Mouse (Mus musculus) heart, embryonic 13.5 days (tissue): Measurements from ENCODE around the gene Themis3. TPM values are rescaled to one million over a fixed set of nuclear protein-coding genes. Genes with fewer than 3 reads are reported as not detected.

Experiments
- ATAC-seq: fragments of 200-750 bp; cut with Nextera tagmentation; 2 replicates; pipeline ENCODE4 v1.8.0; 2017; ENCODE audit warnings: moderate TSS enrichment; ENCODE audit not compliant: insufficient number of reproducible peaks, low FRiP score, low TSS enrichment; ENCODE audit errors: extremely low read depth
- H3K27ac ChIP-seq: fragments of 300-500 bp; sonication (generic); replicated peaks from 2 replicates; pipeline ENCODE4 v1.5.1; 2015; ENCODE audit warnings: moderate library complexity, mild to moderate bottlenecking, inconsistent platforms
- H3K27me3 ChIP-seq: fragments of 300-500 bp; sonication (generic); replicated peaks from 2 replicates; pipeline ENCODE4 v1.6.1; 2015; ENCODE audit warnings: mild to moderate bottlenecking, inconsistent platforms
- H3K36me3 ChIP-seq: fragments of 300-500 bp; sonication (generic); 2 replicates; pipeline ENCODE4 v1.6.1; 2015; ENCODE audit warnings: mild to moderate bottlenecking, inconsistent platforms
- H3K4me1 ChIP-seq: fragments of 300-500 bp; sonication (generic); 2 replicates; pipeline ENCODE4 v1.6.1; 2015; ENCODE audit warnings: inconsistent platforms
- H3K4me2 ChIP-seq: fragments of 300-500 bp; sonication (generic); 2 replicates; pipeline ENCODE4 v1.6.1; 2015; ENCODE audit warnings: inconsistent platforms, mild to moderate bottlenecking, moderate library complexity
- H3K4me3 ChIP-seq: fragments of 300-500 bp; sonication (generic); 2 replicates; pipeline ENCODE4 v1.5.1; 2015; ENCODE audit warnings: moderate library complexity, mild to moderate bottlenecking, inconsistent platforms
- H3K9ac ChIP-seq: fragments of 300-500 bp; sonication (generic); 2 replicates; pipeline ENCODE4 v1.6.1; 2015; ENCODE audit warnings: inconsistent platforms, mild to moderate bottlenecking, moderate library complexity
- H3K9me3 ChIP-seq: fragments of 300-500 bp; sonication (generic); 2 replicates; pipeline ENCODE4 v1.6.1; 2016; ENCODE audit warnings: inconsistent platforms
- WGBS: fragments of 180-500 bp; shearing (Covaris S2); methylation state at CpG from one replicate; pipeline ENCODE4 v1.1.7; 2015; ENCODE audit warnings: mixed read lengths; 5-methylcytosine and 5-hydroxymethylcytosine counted together
- polyA plus RNA-seq: library from polyadenylated mRNA; unstranded; fragments of >200 nt; fragmentation: Nextera tagmentation; extraction: Ambion mirVana; gene quantifications from 2 replicates; pipeline ENCODE4 v1.2.1, GENCODE M21; 2015

The Themis3 gene
- polyA plus RNA-seq, 1 experiment from 2014 or later, result not detected

GRCm38 (mm10) chr17:66586741-66587140 is 7.7 kb downstream of the Themis3 start:
- Histone ChIP-seq H3K36me3 (no peaks in the 10 kb centered on the region), H3K4me1 (no peaks in the 10 kb centered on the region), H3K4me2 (no peak overlapping the region), H3K9me3 (peaks cover 5% of the 10 kb centered on the region; the same call in 1 of the 2 replicates), H3K27me3 (no peaks in the 10 kb centered on the region), H3K9ac (no peak overlapping the region), H3K27ac (no peak overlapping the region), H3K4me3 (no peak overlapping the region)
- 87% methylated on average over 10 of the region's 10 CpGs for WGBS
- ATAC-seq, result no peak

GRCm38 (mm10) chr17:66586078-66586477 is 8.3 kb downstream of the Themis3 start:
- Histone ChIP-seq H3K4me1 (no peaks in the 10 kb centered on the region), H3K27ac (no peak overlapping the region), H3K4me3 (no peak overlapping the region), H3K36me3 (no peaks in the 10 kb centered on the region), H3K9me3 (peaks cover 5% of the 10 kb centered on the region; the same call in 1 of the 2 replicates), H3K4me2 (no peak overlapping the region), H3K9ac (no peak overlapping the region), H3K27me3 (no peaks in the 10 kb centered on the region)
- 69% methylated on average over 13 of the region's 13 CpGs for WGBS
- ATAC-seq, result no peak

GRCm38 (mm10) chr17:66580990-66581389 is 13.4 kb downstream of the Themis3 start:
- H3K27ac ChIP-seq, result no peak overlapping the region
- no peak overlapping the region for H3K4me2 ChIP-seq
- H3K27me3 ChIP-seq, result peaks cover 8% of the 10 kb centered on the region
- no peak for ATAC-seq
- H3K9ac ChIP-seq, result no peak overlapping the region
- 55% methylated on average over 5 of the region's 5 CpGs for WGBS
- H3K4me3 ChIP-seq, result no peak overlapping the region
- peaks cover 5% of the 10 kb centered on the region; the same call in 1 of the 2 replicates for H3K9me3 ChIP-seq
- no peaks in the 10 kb centered on the region for H3K4me1 ChIP-seq
- H3K36me3 ChIP-seq, result no peaks in the 10 kb centered on the region

DNA sequence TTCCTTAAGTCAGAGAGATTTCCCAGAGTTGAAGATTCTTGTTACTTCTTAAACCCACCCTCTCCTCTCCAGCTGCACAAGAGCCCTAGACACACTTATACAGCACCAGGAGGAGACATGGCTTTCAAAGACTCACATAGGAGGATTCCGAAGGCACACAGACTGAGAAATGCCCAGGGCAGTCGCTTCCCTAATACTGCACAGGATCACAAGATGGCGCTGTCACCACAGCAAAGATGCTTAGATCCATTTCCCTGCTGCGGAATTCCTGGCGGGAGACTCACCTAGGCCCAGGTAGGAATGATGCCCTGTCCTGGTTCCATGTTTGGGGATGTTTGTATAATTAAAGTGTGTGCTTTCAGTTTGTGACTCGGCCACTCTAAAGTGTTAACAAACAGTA is 16.4 kb downstream of the Themis3 start:
- Histone ChIP-seq H3K36me3 (no peaks in the 10 kb centered on the region), H3K27me3 (peaks cover 8% of the 10 kb centered on the region), H3K27ac (no peak overlapping the region), H3K4me1 (no peaks in the 10 kb centered on the region), H3K9ac (no peak overlapping the region), H3K4me2 (no peak overlapping the region), H3K9me3 (peaks cover 5% of the 10 kb centered on the region; the same call in 1 of the 2 replicates), H3K4me3 (no peak overlapping the region)
- WGBS, result 19% methylated on average over 6 of the region's 6 CpGs
- no peak for ATAC-seq

GRCm38 (mm10) chr17:66577507-66577906 is 16.9 kb downstream of the Themis3 start:
- Histone ChIP-seq H3K27ac (no peak overlapping the region), H3K36me3 (no peaks in the 10 kb centered on the region), H3K4me2 (no peak overlapping the region), H3K4me1 (no peaks in the 10 kb centered on the region), H3K9me3 (peaks cover 4% of the 10 kb centered on the region; the same call in 1 of the 2 replicates), H3K9ac (no peak overlapping the region), H3K27me3 (peaks cover 8% of the 10 kb centered on the region), H3K4me3 (no peak overlapping the region)
- ATAC-seq, result no peak
- 64% methylated on average over 6 of the region's 6 CpGs for WGBS

GRCm38 (mm10) chr17:66572677-66573060 is 21.8 kb downstream of the Themis3 start:
- WGBS, result 77% methylated on average over 4 of the region's 4 CpGs
- no peak for ATAC-seq
- Histone ChIP-seq H3K4me1 (no peaks in the 10 kb centered on the region), H3K27ac (no peak overlapping the region), H3K36me3 (no peaks in the 10 kb centered on the region), H3K9ac (no peak overlapping the region), H3K4me3 (no peak overlapping the region), H3K4me2 (no peak overlapping the region), H3K9me3 (no peaks in the 10 kb centered on the region), H3K27me3 (peaks cover 5% of the 10 kb centered on the region; the same call in 1 of the 2 replicates)

- no peak overlapping the region for H3K4me3 ChIP-seq
- H3K27ac ChIP-seq, result no peak overlapping the region
- H3K9ac ChIP-seq, result no peak overlapping the region
- no peaks in the 10 kb centered on the region for H3K9me3 ChIP-seq
- no peaks in the 10 kb centered on the region for H3K27me3 ChIP-seq
- no peak overlapping the region for H3K4me2 ChIP-seq
- H3K36me3 ChIP-seq, result no peaks in the 10 kb centered on the region
- no peaks in the 10 kb centered on the region for H3K4me1 ChIP-seq
- no peak for ATAC-seq
- WGBS, result 65% methylated on average over 11 of the region's 11 CpGs
These were observed 22.4 kb downstream of the Themis3 start for GRCm38 (mm10) chr17:66571860-66572676.

GRCm38 (mm10) chr17:66564213-66564612 is 30.2 kb downstream of the Themis3 start:
- H3K9ac ChIP-seq, result no peak overlapping the region
- no peaks in the 10 kb centered on the region for H3K27me3 ChIP-seq
- no peaks in the 10 kb centered on the region; the same call in 1 of the 2 replicates for H3K9me3 ChIP-seq
- ATAC-seq, result no peak
- H3K27ac ChIP-seq, result 0 out of 2 replicates have a peak overlapping the region, but pooled peaks have one; percentile 32
- 53% methylated on average over 7 of the region's 7 CpGs for WGBS
- H3K36me3 ChIP-seq, result no peaks in the 10 kb centered on the region
- H3K4me3 ChIP-seq, result no peak overlapping the region
- no peak overlapping the region for H3K4me2 ChIP-seq
- H3K4me1 ChIP-seq, result 0 out of 2 replicates have a peak, but pooled peaks cover 4% of the 10 kb centered on the region

DNA sequence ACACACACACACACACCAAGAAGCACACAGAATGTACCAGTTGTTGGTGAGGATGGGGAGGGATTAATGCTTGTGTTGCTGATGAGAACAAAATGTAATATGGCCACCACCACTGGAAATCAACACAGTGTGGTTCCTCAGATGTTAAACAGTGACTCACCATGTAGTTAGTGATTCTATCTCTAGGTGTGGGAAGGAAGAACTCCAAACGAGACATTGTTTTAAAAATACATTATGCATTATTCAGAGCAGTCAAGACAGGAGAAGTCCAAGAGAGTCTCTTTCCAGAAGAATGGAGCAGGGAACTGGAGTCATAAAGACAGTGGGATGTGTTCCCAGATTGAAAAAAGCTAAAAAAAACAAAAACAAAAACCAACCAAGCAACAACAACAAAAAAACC is 30.9 kb downstream of the Themis3 start:
- 56% methylated on average over 1 of the region's 1 CpGs for WGBS

GRCm38 (mm10) chr17:66561380-66561779 is 33.0 kb downstream of the Themis3 start:
- Histone ChIP-seq H3K4me1 (0 out of 2 replicates have a peak, but pooled peaks cover 4% of the 10 kb centered on the region), H3K27me3 (no peaks in the 10 kb centered on the region), H3K9ac (no peak overlapping the region), H3K9me3 (no peaks in the 10 kb centered on the region; the same call in 1 of the 2 replicates), H3K4me2 (no peak overlapping the region), H3K4me3 (no peak overlapping the region), H3K27ac (no peak overlapping the region), H3K36me3 (no peaks in the 10 kb centered on the region)
- 61% methylated on average over 2 of the region's 2 CpGs for WGBS
- no peak for ATAC-seq

More for the DNA sequence above, 30.9 kb downstream of the Themis3 start:
- Histone ChIP-seq H3K9ac (no peak overlapping the region), H3K4me1 (0 out of 2 replicates have a peak, but pooled peaks cover 4% of the 10 kb centered on the region), H3K36me3 (no peaks in the 10 kb centered on the region), H3K4me2 (no peak overlapping the region), H3K27me3 (no peaks in the 10 kb centered on the region), H3K9me3 (no peaks in the 10 kb centered on the region; the same call in 1 of the 2 replicates), H3K27ac (no peak overlapping the region), H3K4me3 (no peak overlapping the region)
- ATAC-seq, result no peak

DNA sequence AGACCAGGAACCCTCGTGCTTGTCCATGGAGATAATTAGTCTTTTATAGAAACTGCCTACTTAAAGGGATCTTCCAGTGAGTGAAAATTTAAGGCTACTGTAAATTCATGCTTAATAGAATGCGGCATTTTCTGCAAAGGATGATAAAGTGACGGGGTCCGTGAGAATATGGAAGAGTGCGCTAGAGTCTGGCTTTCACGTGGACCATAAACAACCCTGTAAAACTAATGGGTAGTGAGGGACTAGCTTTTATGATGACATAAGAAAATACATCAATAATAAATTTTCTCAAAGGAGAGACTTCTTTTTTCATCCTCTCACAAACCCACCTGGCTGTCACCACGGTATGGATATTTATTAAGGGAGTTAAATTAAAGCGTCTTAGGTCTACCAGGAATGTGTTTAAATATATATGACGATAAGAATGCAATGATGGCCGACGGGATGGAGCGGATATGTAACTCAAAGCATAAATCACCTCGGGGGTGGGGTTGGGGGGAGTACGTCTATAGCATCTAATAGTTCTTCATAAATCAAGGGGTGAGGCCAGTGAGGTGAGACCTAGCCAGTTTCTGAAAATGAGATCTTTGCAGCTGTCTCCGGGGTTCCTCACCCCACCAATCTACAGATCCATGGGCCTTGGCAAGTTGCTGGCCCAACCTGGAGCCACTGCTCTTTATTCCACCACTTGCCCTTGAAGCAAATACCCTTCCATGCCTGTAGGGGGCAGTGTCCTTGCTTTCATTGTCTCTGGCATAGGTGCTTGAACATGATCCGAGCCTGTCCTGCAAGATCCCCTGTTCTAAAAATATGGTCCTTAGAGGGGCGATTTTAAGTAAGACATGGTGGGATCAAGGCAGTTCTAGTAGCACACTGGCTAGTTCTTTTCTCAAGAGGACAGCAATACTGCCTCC is 35.8 kb downstream of the Themis3 start:
- no peak overlapping the region for H3K27ac ChIP-seq
- 80% methylated on average over 17 of the region's 17 CpGs for WGBS
- H3K4me2 ChIP-seq, result no peak overlapping the region
- no peak for ATAC-seq
- H3K9ac ChIP-seq, result no peak overlapping the region
- no peaks in the 10 kb centered on the region for H3K4me1 ChIP-seq
- no peak overlapping the region for H3K4me3 ChIP-seq
- no peaks in the 10 kb centered on the region for H3K36me3 ChIP-seq
- no peaks in the 10 kb centered on the region for H3K27me3 ChIP-seq
- H3K9me3 ChIP-seq, result no peaks in the 10 kb centered on the region
